Mouse (Mus musculus): ENCODE data around the gene Ndufa8. TPM values are rescaled to one million over a fixed set of nuclear protein-coding genes. Genes with fewer than 3 reads are reported as not detected.

Ndufa8 gene
- polyA plus RNA-seq, 1 experiment from 2014 or later = 335 TPM

DNA sequence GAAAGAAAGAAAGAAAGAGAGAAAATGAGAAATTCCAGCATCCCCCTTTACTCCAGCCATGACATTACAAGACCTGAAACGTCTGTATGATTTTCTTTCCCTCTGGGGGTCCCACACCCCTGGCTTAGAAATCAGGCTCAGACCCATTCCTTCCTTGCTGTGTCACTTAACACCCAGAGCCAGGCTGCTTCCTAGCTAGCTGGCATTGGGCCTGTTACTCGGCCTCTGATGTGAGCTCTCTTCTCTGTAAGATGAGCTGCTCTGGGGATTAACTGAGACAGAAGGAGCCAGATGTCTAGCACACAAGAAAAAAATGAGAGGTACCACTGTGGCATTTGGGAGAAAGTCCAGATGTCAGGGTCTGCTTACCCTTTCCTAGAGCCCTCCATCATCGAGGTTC is 7.0 kb upstream of the Ndufa8 start:
- ATAC-seq (ENCODE audit: low FRiP score) (no peak), DNase-seq (ENCODE audit: low spot score) (no peak)
- Histone ChIP-seq H3K9ac (no peak overlapping the region), H3K9me3 (ENCODE audit: control insufficient read depth, low read length) (no peaks in the 10 kb centered on the region), H3K4me1 (replicated peaks; ENCODE audit: control insufficient read depth, insufficient read depth, low read length) (no peaks in the 10 kb centered on the region), H3K27me3 (ENCODE audit: control insufficient read depth, insufficient read depth, low read length) (no peaks in the 10 kb centered on the region), H3K4me2 (replicated peaks) (no peak overlapping the region), H3K36me3 (replicated peaks; ENCODE audit: control insufficient read depth, insufficient read depth) (no peaks in the 10 kb centered on the region), H3K27ac (no peak overlapping the region), H3K4me3 (replicated peaks; ENCODE audit: low read length) (no peak overlapping the region)
- 52% methylated on average over 3 of the region's 3 CpGs for WGBS

GRCm38 (mm10) chr2:36053249-36053648 is 4.0 kb upstream of the Ndufa8 start:
- Histone ChIP-seq H3K4me2 (replicated peaks) (no peak overlapping the region), H3K36me3 (replicated peaks; ENCODE audit: control insufficient read depth, insufficient read depth) (no peaks in the 10 kb centered on the region), H3K27me3 (ENCODE audit: control insufficient read depth, insufficient read depth, low read length) (no peaks in the 10 kb centered on the region), H3K4me3 (replicated peaks; ENCODE audit: low read length) (no peak overlapping the region), H3K9me3 (ENCODE audit: control insufficient read depth, low read length) (no peaks in the 10 kb centered on the region), H3K4me1 (replicated peaks; ENCODE audit: control insufficient read depth, insufficient read depth, low read length) (peaks cover 3% of the 10 kb centered on the region), H3K9ac (no peak overlapping the region), H3K27ac (no peak overlapping the region)
- WGBS = 82% methylated on average over 3 of the region's 3 CpGs
- ATAC-seq (ENCODE audit: low FRiP score) (no peak), DNase-seq (ENCODE audit: low spot score) (no peak)

DNA sequence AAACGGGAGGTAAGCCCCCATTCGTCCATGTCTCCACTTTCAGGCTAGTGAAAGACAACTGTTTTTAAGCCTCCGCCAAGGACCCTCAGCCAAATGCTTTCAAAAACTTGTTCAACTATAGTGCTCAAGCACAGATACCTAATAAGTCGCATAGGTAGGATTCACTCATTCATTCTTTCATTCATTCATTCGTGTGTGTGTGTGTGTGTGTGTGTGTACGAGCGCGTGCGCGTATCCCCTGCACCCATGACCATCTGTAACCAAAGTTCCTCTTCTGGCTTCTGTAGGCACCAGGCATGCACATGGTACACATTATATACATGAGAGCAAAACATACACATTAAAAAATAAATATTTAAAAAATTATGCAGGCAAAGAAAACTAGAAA is 355 bp upstream of the Ndufa8 start:
- H3K4me1 ChIP-seq (replicated peaks; ENCODE audit: control insufficient read depth, insufficient read depth, low read length) = peaks cover 6% of the 10 kb centered on the region
- H3K4me3 ChIP-seq (replicated peaks; ENCODE audit: low read length) = peak overlapping the region; percentile 78
- 41% methylated on average over 10 of the region's 10 CpGs for WGBS
- H3K4me2 ChIP-seq (replicated peaks) = peak overlapping the region; percentile 81
- H3K9ac ChIP-seq = no peak overlapping the region
- DNase-seq (ENCODE audit: low spot score) (no peak), ATAC-seq (ENCODE audit: low FRiP score) (peak; percentile 53; the same call in 1 of the 2 replicates)
- no peaks in the 10 kb centered on the region for H3K27me3 ChIP-seq (ENCODE audit: control insufficient read depth, insufficient read depth, low read length)
- 0 out of 2 replicates have a peak, but pooled peaks cover 6% of the 10 kb centered on the region for H3K36me3 ChIP-seq (replicated peaks; ENCODE audit: control insufficient read depth, insufficient read depth)
- H3K27ac ChIP-seq = no peak overlapping the region
- no peaks in the 10 kb centered on the region for H3K9me3 ChIP-seq (ENCODE audit: control insufficient read depth, low read length)

GRCm38 (mm10) chr2:36048164-36048563 is 1.0 kb downstream of the Ndufa8 start:
- H3K4me1 ChIP-seq (replicated peaks; ENCODE audit: control insufficient read depth, insufficient read depth, low read length) = peaks cover 6% of the 10 kb centered on the region
- H3K27ac ChIP-seq = no peak overlapping the region
- peaks cover 15% of the 10 kb centered on the region; the same call in 1 of the 2 replicates for H3K36me3 ChIP-seq (replicated peaks; ENCODE audit: control insufficient read depth, insufficient read depth)
- no peaks in the 10 kb centered on the region for H3K27me3 ChIP-seq (ENCODE audit: control insufficient read depth, insufficient read depth, low read length)
- WGBS = 78% methylated on average over 8 of the region's 8 CpGs
- ATAC-seq (ENCODE audit: low FRiP score) = no peak
- H3K4me2 ChIP-seq (replicated peaks) = peak overlapping the region; percentile 81
- no peaks in the 10 kb centered on the region for H3K9me3 ChIP-seq (ENCODE audit: control insufficient read depth, low read length)
- peak overlapping the region; percentile 78 for H3K4me3 ChIP-seq (replicated peaks; ENCODE audit: low read length)
- DNase-seq (ENCODE audit: low spot score) = no peak
- peak overlapping the region; percentile 90 for H3K9ac ChIP-seq

DNA sequence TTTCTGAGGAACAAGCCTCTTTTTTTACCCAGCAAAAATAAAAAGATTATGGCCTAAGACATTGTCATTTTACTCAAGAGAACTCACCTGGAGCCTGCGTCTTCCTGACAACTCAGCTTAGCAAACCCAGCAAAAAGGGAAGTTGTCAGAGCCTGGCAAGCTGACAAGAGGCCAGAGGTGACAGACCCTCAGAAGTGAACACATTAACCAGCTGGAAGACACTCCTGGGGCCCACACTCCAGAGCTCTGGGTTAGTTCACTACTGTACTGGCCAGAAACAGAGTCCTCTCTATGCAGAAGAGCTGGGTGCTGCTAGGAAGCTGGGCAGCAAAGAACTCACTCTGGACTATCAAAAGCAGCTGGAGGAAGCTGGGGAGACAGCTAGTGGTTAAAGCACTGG is 8.3 kb downstream of the Ndufa8 start:
- H3K27ac ChIP-seq = no peak overlapping the region
- ATAC-seq (ENCODE audit: low FRiP score) (no peak), DNase-seq (ENCODE audit: low spot score) (no peak)
- no peaks in the 10 kb centered on the region for H3K4me1 ChIP-seq (replicated peaks; ENCODE audit: control insufficient read depth, insufficient read depth, low read length)
- H3K4me3 ChIP-seq (replicated peaks; ENCODE audit: low read length) = no peak overlapping the region
- H3K36me3 ChIP-seq (replicated peaks; ENCODE audit: control insufficient read depth, insufficient read depth) = peaks cover 53% of the 10 kb centered on the region
- H3K4me2 ChIP-seq (replicated peaks) = no peak overlapping the region
- 94% methylated on average over 1 of the region's 1 CpGs for WGBS
- no peaks in the 10 kb centered on the region for H3K27me3 ChIP-seq (ENCODE audit: control insufficient read depth, insufficient read depth, low read length)
- no peak overlapping the region for H3K9ac ChIP-seq
- no peaks in the 10 kb centered on the region for H3K9me3 ChIP-seq (ENCODE audit: control insufficient read depth, low read length)

DNA sequence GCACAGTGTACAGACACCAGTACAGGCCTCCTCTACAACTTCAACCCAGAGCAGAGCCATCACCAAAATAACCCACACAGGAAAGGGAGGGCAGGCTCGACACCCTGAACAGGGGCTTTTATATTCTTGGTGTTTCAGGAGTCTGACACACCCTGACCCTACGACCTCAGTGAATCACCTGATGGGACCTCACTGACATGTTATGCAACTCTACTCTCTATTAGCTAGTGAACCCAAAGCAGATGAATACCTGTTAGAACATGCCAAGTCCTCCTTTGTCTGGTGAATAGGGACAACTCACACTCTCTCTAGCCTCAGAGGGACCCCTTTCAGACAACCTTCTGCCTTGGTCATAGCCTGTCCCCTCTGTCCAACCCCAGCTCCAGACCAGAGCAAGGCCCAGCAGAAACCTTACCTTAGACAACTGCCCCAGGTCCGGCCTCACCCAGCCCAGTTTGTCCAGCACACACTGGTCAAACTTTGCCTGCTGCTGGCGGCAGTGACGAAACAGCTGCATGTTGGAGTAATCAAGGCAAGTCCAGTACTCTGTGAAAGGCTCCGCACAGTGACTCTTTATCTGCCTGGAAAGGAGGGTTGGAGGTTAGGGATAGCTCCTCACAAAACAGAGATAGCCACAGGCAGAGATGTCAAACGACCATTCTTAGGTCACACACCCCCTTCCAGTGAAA is 9.8 kb downstream of the Ndufa8 start:
- WGBS = 89% methylated on average over 7 of the region's 7 CpGs
- peaks cover 65% of the 10 kb centered on the region for H3K36me3 ChIP-seq (replicated peaks; ENCODE audit: control insufficient read depth, insufficient read depth)
- no peaks in the 10 kb centered on the region for H3K4me1 ChIP-seq (replicated peaks; ENCODE audit: control insufficient read depth, insufficient read depth, low read length)
- no peaks in the 10 kb centered on the region for H3K27me3 ChIP-seq (ENCODE audit: control insufficient read depth, insufficient read depth, low read length)
- no peak overlapping the region for H3K4me2 ChIP-seq (replicated peaks)
- H3K9me3 ChIP-seq (ENCODE audit: control insufficient read depth, low read length) = no peaks in the 10 kb centered on the region
- H3K27ac ChIP-seq = no peak overlapping the region
- no peak overlapping the region for H3K4me3 ChIP-seq (replicated peaks; ENCODE audit: low read length)
- no peak overlapping the region for H3K9ac ChIP-seq
- no peak for DNase-seq (ENCODE audit: low spot score)
- no peak for ATAC-seq (ENCODE audit: low FRiP score)

- peaks cover 50% of the 10 kb centered on the region for H3K36me3 ChIP-seq (replicated peaks; ENCODE audit: control insufficient read depth, insufficient read depth)
- whole genome bisulfite sequencing = 86% methylated on average over 11 of the region's 11 CpGs
These were observed 13.7 kb downstream of the Ndufa8 start for GRCm38 (mm10) chr2:36035413-36036081.

GRCm38 (mm10) chr2:36034898-36035297 is 14.3 kb downstream of the Ndufa8 start:
- Histone ChIP-seq H3K4me3 (replicated peaks; ENCODE audit: low read length) (no peak overlapping the region), H3K27ac (no peak overlapping the region), H3K9me3 (ENCODE audit: control insufficient read depth, low read length) (no peaks in the 10 kb centered on the region), H3K27me3 (ENCODE audit: control insufficient read depth, insufficient read depth, low read length) (no peaks in the 10 kb centered on the region), H3K4me1 (replicated peaks; ENCODE audit: control insufficient read depth, insufficient read depth, low read length) (no peaks in the 10 kb centered on the region), H3K4me2 (replicated peaks) (no peak overlapping the region), H3K36me3 (replicated peaks; ENCODE audit: control insufficient read depth, insufficient read depth) (peaks cover 50% of the 10 kb centered on the region), H3K9ac (no peak overlapping the region)
- ATAC-seq (ENCODE audit: low FRiP score) (no peak), DNase-seq (ENCODE audit: low spot score) (no peak)
- WGBS = 91% methylated on average over 7 of the region's 7 CpGs

More at GRCm38 (mm10) chr2:36035413-36036081, 13.7 kb downstream of the Ndufa8 start:
- DNase-seq (ENCODE audit: low spot score) (no peak), ATAC-seq (ENCODE audit: low FRiP score) (no peak)
- Histone ChIP-seq H3K4me3 (replicated peaks; ENCODE audit: low read length) (no peak overlapping the region), H3K9me3 (ENCODE audit: control insufficient read depth, low read length) (no peaks in the 10 kb centered on the region), H3K4me2 (replicated peaks) (no peak overlapping the region), H3K27ac (no peak overlapping the region), H3K9ac (no peak overlapping the region), H3K27me3 (ENCODE audit: control insufficient read depth, insufficient read depth, low read length) (no peaks in the 10 kb centered on the region), H3K4me1 (replicated peaks; ENCODE audit: control insufficient read depth, insufficient read depth, low read length) (no peaks in the 10 kb centered on the region)

DNA sequence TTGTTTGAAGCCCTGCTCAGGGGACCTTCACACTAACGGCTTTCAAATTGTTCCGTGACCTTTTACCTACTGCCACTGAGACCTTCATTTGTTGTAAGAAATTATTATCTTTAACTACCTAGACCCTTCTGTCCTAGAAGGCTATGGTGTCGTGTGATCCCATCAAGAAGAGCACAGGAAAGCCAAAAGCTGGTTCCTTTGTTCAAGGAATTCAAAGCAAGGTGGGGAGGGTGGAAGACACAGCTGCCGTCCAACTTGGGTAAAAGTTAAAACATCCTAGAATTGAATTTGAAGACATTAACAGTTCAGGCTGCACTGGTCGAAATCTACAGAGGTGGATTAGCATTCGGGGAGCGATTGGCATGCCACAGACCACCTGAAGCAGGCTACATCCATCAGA is 15.2 kb downstream of the Ndufa8 start:
- no peak for ATAC-seq (ENCODE audit: low FRiP score)
- DNase-seq (ENCODE audit: low spot score) = no peak
- Histone ChIP-seq H3K9me3 (ENCODE audit: control insufficient read depth, low read length) (no peaks in the 10 kb centered on the region), H3K4me1 (replicated peaks; ENCODE audit: control insufficient read depth, insufficient read depth, low read length) (no peaks in the 10 kb centered on the region), H3K9ac (no peak overlapping the region), H3K36me3 (replicated peaks; ENCODE audit: control insufficient read depth, insufficient read depth) (peaks cover 42% of the 10 kb centered on the region), H3K4me3 (replicated peaks; ENCODE audit: low read length) (no peak overlapping the region), H3K27me3 (ENCODE audit: control insufficient read depth, insufficient read depth, low read length) (no peaks in the 10 kb centered on the region), H3K27ac (no peak overlapping the region), H3K4me2 (replicated peaks) (no peak overlapping the region)
- WGBS = 76% methylated on average over 7 of the region's 7 CpGs

All from hindbrain, embryonic 14.5 days (tissue).